Mouse (Mus musculus) embryo, embryonic 10.5 days (tissue): ENCODE measurements at regions not wholly inside any gene's neighbourhood (a gene's known extent, or its start where the extent isn't known, plus 50 kb on each side); places are given as distances from the start of the nearest gene placed in this dataset.
A peak's percentile ranks its signal among the peaks of the same experiment; 100 is the strongest.

Experiments
- DNase-seq: peaks from one replicate; pipeline ENCODE4 v3.0.0-alpha.2; 2015; ENCODE audit warnings: low spot score

DNA sequence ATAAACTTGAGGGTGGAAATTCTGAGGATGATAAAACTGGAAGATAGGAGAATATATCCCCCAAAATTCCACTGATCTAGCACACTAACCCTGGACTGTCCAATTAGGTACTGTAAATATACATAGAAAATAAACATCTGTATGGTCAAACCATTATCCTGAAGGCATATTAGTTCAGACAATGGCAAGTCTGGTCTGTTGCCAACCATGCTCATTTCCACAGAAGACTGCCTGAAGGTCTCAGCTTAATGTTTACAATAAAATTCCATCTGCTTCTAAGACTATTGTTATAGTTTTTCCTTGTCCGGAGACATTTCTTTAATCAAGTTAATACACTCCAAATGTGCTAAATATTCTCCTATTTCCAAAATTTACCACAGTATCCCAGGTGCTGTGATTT, 441.2 kb downstream of the Sorl1 start:
- DNase-seq, result no peak

DNA sequence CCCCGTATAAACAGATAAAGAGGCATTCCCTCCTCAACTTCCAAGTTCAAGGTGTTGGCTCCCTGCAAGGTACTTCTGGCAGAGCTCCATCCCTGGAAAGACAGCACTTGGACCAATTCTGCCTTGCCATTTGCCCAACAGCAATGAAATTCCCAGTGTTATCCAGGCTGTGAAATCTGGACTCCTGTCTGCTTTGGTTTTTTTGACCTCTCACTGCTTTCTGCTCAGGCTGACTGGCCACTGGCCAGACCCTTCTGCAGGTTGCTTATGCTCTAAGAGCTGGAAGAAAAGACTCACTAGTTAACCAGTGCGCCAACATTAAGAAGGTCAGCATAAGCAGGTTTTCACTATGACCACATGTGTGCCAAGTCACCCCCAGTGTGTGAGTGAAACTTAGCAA, 448.4 kb downstream of the Sorl1 start:
- DNase-seq, result no peak

DNA sequence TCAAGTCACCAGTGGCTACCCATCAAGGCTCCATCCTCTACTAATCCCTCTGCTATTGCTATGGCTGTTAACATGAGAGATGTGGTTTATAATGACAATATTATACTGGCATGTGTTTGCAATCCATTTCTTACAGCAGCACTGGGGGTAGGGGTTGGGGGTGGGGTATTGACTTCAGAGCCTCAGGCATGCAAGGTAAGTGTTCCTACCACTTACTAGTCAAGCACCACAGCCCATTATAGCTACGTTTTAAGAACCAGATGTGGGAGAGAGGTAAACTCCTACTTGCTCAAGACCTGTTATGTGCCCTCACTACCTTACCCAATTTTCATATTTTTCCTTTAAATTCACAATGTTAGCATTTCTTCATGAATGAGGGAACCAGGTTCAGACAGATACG, 451.1 kb downstream of the Sorl1 start:
- no peak for DNase-seq

DNA sequence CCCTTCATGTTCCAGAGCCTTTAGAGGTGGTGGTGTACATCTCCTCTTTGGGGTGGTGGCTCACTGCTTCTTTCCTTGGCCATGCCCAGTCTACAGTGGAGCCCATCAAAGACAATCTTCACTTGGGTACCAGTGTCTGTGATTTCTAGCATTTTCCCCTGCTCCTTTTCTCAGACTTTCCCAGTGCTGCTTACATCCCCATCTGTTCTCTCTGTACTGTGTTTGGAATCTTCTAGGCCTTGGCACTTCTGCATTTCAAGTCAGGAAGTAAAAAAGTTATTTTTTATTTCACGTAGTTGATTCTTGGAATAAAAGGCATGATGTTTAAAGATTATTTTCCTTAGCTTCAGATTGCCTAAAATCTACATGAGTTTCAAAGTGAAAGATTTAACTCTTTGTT, 455.4 kb downstream of the Sorl1 start:
- DNase-seq, result no peak

DNA sequence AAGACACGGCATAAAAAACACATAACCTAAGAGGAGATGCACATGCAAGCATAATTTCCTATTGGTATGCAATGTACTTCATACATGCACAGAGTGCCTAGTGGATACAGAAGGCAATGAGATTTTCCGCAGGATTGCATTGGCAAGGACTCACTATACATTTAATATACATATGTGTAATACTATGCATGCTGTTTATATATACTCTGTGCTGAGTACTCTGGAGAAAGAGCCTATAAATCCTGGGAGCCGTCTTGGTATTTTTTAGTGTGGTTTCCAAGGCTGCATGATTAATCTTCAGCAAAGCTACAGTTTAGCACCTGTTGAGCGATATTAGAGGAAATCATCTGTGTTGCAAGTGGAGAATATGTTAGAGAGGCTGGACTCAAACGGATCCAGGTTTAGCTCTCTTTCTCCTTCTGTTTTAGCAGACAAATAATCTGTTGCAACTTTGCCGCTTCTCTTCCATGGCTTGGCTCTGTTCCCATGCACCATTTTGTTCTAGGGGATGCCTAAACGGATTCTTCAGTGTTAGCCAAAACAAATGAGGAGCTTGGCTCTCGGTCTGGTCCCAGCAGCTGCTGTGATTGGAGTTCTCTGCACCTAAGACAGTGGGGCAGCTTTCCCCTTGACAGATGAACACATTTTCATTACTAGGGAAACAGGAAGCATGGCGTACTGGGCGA, 459.0 kb downstream of the Sorl1 start:
- no peak for DNase-seq

DNA sequence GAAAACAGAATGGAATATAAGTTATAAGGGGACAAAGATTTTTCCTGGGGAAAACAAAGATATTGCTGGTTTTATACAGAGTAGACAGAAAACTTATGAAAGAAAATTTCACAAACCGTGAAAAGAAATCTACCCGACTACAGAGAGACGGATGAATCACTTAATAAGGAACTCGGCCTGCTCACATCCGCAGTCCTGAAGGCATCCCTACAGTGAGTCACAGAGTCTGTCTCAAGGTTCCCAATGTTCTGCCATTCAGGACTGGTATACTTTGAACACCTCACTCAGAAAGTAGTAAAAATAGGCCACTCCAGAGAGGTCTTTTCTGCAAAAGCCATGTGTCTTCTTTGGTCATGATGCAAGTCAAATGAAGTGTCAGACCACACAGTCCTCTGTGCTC, 463.5 kb downstream of the Sorl1 start:
- no peak for DNase-seq

DNA sequence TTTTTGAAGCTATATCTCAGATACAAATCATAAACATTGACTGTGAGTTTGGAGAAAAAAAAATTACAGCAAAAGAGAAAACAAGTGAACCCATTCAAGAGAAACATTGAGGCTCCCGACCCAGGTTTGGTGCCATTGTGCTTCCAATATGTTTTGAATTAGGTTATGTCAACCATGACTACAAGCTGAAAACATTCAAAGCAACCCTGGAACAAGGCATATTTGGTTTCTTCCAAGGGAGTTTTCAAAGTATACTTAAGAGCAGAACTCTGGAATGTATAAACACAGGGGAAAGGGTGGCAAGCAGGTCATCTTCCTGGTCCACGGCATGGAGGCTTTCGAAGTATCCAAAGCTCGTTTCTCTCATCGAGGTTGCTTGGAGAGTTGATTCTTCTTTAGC, 464.1 kb downstream of the Sorl1 start:
- peak; percentile 48 for DNase-seq

DNA sequence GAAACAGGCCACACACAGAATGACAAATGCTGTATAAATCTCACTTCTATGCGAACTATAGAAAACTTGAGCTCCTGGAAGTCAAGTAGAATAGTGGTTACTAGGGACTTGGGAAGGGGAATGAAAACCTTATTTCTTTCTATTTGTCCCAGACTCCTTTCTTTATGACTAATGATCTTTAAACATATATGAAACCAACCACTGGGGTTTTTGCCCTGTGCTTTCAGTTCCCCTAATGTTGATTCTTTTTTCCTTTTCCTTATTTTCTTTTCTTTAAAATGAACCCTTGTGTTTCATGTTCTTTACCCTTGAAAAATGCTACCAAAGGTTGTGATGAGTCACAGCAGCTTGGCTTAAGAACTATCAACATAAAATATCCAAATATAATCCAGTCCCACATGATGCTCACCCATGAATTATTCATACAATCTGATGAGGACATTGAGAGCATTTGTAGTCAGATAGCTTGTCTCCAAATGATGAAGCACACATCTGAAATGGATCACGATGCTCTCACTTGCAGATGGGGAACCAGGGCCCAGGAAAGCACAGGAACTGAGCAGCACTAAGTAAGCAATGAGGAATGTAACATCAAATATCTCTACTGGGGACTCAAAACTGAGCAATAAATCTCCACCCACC, 470.2 kb upstream of the Ubash3b start:
- DNase-seq, result no peak

DNA sequence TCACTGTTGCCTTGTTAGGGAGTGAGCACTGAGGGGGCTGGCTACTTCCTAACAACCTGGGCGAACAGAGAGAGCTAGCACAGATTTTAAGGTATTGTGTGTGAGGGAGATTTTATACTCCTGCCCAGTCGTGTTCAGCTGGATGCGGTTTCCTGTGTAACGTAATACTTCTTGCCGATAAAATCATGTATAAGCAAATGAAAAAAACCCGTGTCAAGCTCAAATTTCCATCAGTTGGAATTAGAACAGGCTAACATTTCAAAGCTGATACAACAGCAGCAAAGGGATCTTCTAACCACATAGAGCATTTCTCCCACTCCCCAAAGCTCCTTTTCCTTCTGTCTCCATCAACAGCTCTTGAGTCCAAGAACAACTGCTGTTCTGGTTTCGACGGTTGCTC, 459.8 kb upstream of the Ubash3b start:
- peak; percentile 12 for DNase-seq

DNA sequence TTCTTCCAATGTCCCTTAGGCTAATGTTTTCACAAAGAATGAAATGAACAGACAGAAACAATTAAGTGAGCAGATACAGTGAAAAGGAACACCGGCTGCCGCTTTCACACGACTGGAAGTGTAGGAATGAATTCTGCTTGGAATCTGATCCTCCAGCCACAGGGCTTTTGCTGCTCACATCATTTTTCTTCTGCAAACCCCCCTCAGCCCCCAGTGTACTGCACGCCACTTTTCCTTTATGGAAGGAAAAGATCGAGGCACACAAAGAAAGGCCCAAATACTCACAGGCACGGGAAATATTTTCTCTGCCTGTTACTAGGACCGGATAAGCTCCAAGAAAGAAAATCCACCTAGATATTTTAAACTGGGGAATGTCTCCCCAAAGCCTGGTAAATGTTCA, 452.5 kb upstream of the Ubash3b start:
- DNase-seq, result peak; percentile 56

DNA sequence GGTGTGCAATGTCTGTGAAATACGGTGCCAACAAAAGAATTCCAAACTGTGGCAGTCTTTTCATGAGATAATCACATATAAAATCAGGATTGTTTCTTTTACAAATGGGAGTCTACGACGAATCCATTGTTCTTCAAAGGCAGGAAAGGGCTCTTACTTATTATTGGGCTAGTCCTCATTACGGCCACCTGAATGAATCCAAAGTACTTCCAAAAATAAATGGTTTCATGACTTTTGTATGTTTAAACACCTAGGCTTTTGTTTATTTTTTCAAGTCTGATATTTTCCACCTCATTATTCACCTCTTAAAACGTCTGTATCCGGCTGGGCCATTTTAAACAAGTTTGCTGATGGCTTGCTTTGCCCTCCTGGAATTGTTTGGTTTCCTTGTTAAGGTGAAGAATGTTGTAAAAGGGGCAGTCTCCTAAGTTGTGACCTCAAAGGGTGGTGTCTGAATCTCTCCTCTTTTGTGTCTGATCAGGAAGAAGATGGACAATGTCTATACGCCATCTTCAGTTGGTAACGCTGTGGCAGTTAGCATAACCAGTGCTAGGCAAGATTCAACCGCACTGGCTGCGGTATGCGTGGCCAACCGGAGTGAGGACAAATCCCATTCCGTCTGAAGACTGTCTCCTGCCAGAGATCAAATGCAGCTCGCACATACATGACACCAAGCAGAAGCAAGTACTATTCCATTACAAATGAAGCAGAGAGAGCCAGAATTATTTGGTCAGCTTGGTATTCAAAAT, 451.5 kb upstream of the Ubash3b start:
- no peak for DNase-seq

DNA sequence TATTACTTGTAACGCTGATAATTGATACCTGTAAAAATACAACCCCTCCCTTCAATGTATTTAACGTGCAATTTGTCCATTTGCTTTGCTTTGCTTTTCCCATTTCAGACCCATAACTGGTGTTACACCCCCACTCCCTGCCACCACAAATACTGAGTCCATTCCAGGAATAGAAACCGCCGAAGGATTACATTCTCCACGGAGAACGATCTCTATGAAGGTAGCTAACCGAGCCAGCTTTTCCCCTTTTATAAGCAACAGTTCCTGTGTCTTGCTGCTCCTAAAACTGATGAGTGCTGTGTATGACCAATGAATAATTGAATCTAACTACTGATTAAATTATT, 450.9 kb upstream of the Ubash3b start:
- DNase-seq, result no peak

DNA sequence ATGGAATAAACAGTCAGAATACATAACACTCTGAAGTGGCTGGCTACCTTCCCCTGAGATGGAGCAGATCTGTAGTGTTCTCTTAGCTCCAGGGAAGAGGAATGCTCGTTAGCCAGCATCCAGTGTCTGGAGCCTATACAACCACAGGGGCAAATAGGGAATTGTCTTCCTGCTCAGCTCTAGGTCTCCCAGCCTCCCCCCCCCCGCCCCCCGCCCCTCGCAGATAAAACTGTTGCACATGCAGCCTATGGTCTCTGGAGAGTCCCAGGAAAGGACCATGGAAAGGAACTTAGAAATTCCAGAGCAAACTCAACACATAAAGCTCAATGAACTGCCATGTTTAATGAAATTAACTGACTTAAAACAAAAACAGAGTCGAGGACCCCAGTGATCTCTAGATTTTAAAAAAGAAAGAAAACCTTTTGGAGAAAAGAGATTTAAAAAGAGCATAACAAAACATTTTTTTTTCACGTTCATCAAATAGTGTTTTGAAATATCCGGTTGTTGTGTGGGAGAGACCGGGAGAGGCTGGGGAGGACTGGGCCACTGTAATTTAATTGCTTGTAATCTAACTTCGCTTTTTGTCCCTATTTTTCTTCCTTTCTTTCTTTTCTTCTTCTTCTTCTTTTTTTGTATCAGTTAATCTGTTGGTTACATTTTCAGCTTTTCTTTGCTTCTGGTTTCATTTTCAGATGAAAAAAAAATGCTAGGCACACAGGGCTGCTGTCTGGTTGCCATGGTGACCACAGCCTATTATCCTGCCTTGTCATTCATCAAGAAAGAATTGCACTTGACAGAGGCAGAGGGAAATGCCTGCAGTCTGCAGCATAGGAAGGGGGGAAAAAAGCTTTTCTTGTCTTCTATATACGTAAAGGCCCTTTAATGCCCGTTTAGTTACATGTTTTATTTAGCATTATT, 450.3 kb upstream of the Ubash3b start:
- DNase-seq, result peak; percentile 97

DNA sequence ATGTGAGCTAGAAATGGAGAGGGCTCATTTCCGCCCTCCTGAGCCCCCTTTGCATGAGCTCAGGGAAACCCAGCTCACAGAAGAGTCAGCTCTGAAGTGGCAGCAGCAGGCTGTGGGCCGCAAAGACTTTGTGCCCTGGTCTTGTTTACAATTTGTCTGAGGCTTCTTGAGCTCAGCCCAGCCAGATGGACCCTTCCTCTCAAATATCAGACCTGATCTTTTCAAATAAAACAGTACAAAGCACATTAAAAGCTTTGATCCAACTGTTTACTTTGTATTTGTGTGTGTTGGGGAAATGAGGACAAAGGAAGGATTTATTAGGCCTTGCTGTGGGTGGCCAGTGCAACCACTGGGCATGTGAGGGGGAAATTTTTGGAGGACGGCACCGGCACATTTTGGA, 448.9 kb upstream of the Ubash3b start:
- no peak for DNase-seq

DNA sequence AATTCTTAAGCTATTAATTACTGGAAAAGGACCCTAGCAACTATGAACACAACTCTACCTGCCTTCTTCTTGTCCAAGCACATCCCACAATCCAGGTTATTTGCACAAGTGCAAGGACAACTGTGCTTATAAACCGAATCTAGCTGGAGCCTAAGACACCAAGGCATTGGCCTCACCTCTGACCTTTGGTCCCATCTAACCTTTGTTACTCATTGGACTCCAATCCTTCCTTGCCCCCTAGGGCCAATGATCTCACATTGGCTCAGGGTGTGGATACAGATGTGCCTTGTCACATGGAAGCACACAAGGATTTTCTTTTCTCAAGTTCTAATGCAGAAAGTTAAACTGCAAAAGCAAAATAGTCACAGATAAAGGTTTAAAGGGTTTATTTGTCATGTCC, 444.6 kb upstream of the Ubash3b start:
- DNase-seq, result no peak

DNA sequence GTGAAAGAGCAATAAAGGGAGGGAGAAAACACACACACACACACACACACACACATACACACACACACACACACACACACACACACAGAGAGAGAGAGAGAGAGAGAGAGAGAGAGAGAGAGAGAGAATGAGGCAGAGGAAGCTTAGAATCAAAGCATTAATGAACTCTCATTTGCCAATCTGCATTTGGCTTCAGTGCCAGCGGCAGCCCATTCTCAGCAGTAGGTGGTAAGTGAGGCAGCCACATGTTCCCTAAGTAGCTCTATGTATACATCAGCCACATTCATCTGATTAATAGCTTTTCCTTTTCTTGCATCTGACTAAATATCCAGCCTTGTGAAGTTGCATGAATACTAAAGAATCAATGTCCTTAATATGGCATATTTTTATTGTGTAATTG, 443.4 kb upstream of the Ubash3b start:
- no peak for DNase-seq

DNA sequence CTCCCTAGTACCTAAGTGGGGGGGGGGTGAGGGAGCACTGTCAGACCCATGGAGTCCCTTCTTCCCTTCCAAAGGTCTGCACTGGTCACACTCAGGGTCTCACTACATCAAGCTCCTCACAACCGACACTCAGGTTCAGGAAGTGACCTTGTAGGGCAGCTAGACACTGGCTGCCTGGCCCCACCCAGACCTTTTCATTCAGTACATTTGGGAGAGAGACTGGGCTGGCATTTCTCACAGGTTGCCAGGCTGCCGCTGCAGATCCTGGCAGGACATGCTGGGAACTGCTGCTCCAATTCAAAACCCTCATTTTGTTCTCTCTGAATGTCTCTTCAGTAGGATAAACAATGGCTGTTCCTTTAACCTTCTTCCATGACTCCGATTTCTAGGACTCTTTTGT, 439.3 kb upstream of the Ubash3b start:
- no peak for DNase-seq

DNA sequence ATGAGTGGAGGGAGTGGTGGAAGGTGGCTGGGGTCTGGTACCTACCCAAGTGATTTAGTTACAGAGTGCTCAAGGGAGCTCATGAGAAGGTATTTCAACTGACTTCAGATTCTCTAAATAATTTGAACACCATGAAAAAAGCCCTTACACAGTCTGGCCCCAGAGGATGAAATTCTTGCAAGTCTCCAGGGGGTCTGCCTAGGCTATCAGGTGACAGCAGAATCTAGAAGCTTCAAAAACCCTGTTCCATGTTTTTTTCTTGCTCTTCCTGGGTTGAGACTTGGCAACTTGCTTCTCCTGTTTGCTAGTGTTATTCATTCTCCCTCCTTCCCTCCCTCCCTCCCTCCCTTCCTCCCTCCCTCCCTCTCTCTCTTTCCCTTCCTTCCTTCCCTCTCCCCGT, 438.4 kb upstream of the Ubash3b start:
- no peak for DNase-seq

DNA sequence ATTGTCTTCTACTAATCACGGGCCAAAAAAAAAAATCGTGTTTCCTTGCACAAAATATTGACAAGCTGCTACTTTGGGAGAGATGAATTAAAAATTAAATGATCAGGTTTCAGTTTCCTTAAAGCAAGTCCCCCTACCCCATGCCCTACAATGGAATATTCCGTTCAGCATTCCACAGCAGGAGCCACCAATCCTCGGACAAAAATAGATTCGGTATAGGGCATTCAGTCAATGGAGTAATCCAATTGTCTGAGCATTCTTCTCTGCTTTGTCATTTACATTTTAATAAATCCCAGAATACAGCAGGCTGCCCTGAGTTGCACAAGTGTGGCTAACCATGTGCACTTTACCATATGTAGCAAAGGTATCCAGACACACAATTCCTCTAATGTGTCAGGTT, 434.3 kb upstream of the Ubash3b start:
- DNase-seq, result no peak

DNA sequence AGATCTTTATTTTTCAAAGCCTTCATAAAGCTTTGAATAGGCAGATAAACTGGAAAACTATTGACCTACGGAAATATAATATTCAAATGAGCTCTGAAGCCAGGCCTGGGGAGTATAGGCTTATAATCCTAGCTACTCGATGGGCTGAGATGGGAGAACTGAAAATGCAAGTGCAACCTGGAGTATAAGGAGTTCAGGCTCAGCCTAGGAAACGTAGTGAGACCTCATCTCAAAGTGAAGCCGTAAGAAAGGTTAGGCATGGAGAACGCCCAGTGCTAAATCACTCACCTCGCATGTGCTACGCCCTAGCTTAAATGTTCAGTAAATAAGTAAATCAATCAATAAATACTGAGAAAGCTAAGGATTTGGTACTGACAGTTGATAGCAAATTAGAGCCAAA, 432.5 kb upstream of the Ubash3b start:
- no peak for DNase-seq

DNA sequence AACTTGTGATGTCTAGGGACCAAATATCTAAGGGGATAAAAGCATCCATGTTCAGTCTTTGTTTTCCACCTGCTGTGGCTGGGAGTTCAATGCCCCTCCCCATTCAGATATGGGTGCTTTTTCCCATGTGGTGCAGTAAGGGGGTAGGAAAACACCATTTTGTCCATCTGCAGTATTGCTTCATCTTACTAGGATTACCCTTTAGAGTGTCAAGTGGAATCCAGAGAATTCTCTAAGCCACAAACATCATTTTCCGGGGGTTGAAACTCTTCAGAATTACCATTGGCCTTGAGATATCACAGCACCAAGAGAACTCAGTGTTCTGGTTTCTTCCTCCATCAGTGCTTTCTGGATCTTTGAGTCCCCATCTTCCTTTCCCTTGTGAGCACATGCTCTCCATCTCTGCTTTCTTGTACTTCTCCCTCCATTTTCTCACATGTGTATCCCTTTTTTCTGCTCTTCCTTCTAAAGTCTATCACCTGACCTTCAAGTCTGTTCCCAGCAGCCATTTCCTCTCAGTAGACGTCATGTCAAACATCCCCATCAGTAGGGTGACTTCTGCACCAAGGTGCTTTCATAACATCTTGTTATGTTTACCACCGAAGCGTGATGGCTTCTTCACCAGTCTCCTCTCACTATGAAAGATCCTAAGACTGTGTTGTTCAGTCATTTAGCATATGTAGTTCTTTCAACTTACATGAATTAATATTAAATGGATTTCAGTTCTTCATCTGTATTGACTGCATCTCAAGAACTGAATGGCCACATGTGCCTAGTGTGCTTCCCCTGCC, 431.6 kb upstream of the Ubash3b start:
- DNase-seq, result no peak

DNA sequence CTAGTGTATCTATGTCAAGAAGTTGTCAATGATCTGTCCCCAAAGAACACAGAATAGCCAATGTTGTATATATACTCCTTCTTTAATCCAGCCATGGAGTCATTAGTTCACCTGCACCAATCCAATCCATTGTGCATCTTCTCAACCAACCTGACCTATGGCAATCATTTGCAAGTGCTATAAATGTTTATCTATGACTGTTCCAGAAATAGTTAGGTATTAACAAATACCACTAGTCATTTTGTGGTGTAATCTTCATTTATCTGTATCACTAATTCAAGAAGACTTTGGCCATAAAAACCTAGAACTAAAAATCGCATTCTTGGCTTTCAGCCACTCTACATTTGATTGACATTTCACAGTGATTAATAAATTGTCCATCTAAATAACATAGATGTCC, 430.6 kb upstream of the Ubash3b start:
- no peak for DNase-seq
